Mouse (Mus musculus) cerebral cortex, adult 2 months (tissue): ENCODE results near the gene Slc44a1.

ENCODE experiments used
- WGBS: fragments of 180-500 bp; shearing (Covaris S2); methylation state at CpG from one replicate; pipeline ENCODE4 v1.1.7; 2018; 5-methylcytosine and 5-hydroxymethylcytosine counted together

Slc44a1 gene

DNA sequence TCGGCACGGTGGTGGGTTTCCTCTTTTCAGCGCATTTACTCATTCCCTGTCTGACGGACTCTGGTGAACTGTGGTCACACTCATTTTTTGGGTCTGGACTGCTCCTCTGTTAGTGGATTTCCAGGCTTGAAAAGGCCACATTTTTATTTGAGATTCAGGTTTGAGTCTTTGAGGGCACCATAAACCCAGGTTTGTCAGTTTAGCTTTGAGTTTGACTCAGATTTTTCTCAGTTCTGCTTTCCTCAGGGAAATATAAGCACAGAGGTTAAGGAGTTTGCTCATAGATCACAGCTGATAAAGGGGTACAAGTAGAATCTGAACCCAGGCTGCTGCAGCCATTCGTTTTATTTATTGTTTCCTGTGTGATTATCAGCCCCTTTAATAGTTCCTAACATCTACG is 180.9 kb downstream of the Slc44a1 start:
- 87% methylated on average over 6 of the region's 6 CpGs for WGBS

DNA sequence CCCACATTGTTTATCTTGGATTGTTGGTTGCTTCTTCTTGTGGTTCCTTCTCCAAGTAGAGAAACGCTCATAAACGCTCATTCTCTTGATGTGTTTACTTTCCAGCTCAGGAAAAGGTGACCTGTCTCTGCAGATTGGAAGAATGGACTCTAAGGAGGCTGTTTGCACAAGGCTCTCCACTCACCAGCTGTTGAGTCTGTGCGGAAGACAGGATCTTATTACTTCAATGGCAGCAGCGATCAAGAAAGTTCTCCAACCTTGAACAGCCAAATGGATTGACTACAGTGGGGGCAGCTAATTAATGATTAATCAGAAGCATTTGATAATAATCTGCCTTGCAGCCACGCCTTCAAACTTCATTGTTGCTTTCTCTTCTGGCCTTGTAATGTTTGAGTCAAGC is 181.3 kb downstream of the Slc44a1 start:
- 86% methylated on average over 5 of the region's 5 CpGs for WGBS

DNA sequence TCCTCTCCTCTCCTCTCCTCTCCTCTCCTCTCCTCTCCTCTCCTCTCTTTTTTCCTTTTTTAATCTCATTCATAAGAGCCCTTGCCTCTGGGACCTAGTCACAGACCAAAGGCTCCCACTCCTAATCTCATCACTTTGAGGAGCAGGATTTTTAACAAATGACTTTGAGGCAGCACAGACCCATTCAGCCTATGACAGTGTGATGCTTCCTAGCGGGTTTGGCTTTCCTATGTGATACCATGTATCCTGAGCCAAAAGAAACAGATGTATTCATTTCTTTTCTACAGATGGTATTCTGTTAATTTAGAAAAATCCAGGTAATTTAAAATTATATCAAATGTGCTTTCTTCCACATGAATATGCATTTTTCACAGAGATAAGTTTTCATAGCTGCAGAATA is 183.5 kb downstream of the Slc44a1 start:
- 66% methylated on average over 1 of the region's 1 CpGs for WGBS

DNA sequence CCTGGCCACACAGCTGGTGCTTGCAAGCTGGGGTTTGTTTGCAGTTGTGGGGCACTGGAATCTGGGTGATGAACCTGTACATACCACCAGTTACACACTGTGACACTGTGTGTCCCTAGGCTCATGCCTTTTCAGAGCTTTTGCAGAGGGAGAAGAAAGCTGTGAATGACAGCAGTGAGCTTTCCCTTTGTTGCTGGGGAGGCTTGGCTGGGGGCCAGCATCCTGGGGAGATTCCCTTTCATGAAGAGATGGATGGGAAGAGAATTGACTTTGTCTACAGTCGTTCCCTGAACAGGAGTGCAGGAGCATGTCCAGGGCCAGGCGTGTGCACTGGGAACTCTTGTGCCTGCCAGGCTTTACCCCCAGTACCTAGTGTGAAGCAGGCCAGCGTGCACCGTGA is 184.6 kb downstream of the Slc44a1 start:
- WGBS, result 34% methylated on average over 4 of the region's 4 CpGs

DNA sequence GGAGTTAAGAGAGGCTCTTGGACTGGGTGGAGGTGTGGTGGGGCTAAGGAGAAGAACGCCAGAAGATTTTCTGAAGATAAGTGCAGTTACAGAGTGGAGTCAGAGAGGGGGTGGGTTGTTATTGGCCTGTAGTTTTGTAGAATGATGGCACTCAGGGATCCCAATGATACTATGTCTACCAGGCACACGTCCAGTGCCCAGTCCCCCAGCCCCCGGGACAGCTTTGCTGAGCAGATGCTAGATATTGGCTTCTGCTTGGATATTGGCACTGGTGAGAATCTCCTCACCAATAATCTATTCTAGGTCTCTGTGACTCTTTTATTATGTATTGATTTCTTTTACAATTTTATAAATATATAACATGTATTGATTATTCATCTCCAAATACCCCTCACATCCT is 185.1 kb downstream of the Slc44a1 start:
- WGBS, result 50% methylated on average over 3 of the region's 3 CpGs

DNA sequence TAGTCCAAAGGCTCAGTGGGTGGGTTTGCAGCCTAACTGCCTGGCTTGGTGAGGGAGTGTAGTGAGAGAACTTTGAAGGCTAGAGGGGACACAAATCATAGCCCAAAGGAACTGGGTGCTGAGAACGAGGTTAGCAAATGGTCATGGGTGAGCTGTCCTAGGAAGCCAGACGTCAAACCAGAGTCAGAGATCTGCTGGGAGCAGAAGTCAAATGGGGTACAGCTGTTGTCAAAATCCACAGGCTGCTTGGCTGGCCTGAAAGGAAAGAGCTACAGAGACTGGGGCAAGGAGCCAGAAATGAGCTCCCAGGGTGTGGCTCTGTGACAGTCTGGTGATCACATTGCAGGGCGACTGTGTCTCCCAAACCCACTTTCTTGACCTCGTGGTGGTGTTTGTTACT is 188.7 kb downstream of the Slc44a1 start:
- 54% methylated on average over 4 of the region's 4 CpGs for WGBS

DNA sequence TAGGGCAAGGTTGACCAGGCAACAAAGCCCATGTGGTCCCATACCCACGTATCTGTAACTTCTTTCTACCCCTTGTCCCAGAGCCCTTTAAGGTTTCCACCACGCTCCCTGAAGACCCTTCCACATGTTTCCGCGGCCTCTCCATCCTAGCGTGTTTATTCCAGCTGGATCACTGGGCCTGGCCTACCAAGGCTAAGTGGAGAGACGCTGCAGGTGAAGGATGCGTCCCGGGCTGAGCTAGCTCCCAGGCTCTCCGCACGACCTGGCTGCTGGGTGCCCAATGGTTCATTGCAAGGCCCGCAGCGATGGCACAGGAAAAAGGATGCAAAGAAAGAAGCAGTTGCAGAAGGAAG is 190.7 kb downstream of the Slc44a1 start:
- WGBS, result 10% methylated on average over 12 of the region's 12 CpGs

DNA sequence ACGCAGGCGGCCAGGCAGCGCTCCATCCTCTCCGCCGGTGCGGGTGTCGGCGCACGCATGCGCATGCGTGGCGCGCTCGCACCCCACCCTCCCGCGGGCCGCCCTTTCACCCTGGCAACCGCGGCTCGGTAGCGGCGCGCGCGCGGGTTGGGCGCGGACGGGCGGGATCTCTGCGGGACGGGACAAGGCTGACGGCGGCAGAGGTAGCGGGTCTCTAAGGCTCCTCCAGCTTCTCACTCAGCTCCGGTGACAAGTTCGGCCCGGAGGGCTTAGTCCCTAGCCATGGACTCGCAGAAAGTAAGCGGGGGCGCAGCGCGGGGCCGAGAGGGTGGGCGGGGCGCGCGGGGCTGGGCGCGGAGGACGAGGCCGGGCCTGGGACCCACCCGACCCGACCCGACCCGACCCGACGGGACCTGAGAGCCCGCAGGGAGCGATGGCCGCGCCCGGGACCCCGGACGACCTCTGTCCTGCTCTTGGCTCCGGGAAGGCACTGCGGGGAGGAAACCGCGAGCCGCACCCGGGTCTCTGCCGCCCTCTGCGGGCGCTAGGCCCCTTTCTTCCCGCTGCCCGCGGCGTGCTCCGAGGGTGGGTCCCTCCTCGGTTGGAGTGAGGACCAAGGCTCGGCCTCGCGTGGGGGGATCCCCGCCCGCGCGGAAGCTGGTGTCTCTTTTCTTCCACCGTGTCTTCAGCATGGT is 191.2 kb downstream of the Slc44a1 start, which contains the start of gene Fsd1l:
Gene Fsd1l, plus strand, starts transcription at position 156 of the 695 bp plus-strand sequence.
- under 1% methylated on average over 68 of the region's 88 CpGs for WGBS

DNA sequence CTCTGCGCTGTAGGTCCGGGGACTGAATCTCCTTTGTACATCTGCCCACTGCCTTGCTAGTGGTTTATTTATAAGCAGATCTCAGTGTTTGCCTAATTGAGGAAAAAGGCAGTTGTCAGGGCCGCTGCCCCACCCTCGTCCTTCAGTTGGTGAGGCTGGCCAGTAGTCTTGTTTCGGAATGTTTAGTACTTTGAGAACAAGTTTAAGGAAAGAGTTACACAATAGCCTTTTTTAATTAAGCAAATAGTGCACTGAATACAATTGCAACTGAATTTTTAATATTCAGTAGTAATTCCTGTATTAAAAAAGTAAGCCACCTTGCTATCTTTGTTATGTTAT is 191.8 kb downstream of the Slc44a1 start:
- under 1% methylated on average over 5 of the region's 5 CpGs for WGBS

DNA sequence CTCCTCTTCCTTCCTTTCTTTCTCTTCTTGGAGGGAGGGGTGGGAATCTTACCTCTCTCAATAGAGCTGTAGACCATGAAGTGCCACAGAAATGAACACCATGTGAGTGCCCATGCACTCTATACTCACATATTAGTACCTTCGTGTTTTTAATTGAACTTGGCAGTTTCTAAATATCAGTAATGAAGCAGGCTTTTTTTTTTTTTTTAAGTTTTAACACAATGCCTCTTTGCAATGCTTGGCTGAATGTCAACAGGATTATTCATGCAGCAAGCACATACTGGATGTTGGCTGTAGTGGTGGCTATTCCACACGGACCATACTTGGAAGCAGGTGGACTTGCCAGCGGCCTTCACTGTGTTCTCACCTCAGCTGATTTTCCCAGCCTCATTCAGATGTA is 195.1 kb downstream of the Slc44a1 start:
- WGBS, result 47% methylated on average over 3 of the region's 3 CpGs

DNA sequence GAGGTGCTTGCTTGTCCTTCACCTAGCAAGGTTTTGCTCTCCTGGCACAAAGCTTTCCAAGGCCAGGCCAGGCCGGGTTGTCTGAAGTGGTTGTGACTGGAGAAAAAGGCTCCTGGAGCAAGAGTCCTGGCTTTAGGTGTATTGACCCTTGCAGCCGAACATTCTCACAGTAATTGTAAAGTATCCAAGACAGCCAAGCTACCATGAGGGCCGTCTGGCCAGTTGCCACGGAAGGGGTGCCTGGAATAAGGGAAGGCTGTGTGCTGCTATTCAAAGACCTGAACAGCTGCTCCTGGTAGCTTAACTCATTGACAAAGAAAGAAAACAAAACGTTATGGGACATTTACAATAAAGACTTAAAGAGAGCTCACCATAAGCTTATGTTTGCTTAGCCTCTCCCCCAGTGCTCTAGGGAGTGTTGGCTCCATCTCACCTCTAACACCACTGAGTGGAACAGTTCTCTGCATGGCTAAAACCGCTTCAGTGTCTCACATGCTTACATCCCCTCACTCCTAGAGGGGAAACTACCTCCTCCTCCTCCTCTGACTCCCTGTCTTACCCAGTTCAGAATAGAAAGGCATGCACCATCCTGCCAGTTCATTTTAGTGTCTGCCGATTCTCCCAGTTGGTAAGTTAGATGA is 197.2 kb downstream of the Slc44a1 start:
- 49% methylated on average over 7 of the region's 7 CpGs for WGBS

DNA sequence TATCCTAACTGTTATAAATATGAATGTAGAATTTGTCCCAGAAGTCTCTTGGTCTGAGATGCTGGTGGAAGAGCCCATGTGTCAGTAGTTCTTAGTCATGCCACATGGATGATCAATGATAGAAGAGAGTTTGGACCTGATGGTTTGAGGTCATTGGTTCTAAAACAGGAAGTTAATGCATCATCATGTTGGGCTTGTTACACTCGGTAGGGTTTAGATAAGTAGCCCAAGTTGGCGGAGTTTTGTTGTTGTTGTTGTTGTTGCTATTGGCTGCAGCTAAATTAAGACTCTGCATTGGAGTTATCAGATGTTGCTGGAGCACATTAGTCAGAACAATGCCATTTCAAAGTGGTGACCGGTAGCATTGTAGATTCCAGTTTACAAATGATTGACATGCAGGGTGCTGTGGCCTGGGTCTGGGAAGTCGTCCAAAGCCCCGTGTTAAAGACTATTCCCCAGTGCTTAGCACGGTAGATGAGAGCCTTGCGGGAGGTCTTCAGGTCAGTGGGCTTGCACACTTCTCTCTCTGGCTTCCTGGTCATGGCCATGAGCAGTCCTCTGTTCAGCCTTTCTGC is 198.4 kb downstream of the Slc44a1 start:
- WGBS, result 60% methylated on average over 7 of the region's 7 CpGs

DNA sequence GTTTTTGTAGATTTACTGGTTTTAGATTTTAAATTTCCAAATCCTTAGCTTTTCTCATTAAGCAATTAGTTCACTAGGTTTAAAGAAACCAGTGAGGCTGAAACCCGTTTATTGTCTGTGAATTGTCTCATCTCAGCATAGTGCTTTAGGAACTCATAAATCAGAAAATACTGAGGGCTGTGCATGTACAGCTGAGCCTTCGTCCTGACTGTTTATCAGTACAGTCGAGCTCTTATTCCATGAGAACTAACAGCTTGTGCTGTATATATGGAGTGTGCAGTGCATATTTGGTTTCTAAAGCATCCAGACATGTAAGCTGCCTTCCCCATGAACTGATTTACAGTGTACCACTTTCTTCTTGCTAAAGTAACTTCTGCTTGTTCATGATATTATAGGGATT is 217.8 kb downstream of the Slc44a1 start:
- 66% methylated on average over 3 of the region's 3 CpGs for WGBS
